Mouse (Mus musculus): Measurements from ENCODE around the gene Serinc2.

DNA sequence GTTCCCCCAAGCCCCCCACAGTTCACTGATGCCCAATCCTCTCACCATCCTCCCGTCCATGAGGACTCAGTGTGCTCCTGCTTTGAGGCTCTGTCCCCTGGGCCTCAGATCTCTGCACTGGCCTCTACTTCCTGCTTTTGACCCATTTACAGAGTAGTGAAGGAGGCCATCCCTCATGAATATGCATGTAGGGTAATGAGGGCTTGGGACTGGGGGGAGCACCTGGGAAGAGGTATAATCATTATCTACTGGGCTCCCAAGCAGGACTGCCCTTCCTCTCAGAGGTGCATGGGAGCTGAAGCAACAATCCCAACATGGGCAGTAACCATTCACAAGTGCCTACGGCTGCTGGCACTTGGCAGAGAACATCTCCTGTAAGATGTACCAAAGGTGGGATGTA is at the start of gene Serinc2:
- TF ChIP-seq CTCF (conservative IDR thresholded peaks at IDR 0.05; ENCODE audit: insufficient read depth, insufficient read length, low read depth, low read length) (no peak), POLR2A (IDR thresholded peaks at IDR 0.05; ENCODE audit: low read depth, low read length) (no peak)

Measured in kidney, adult 2 months (tissue).